Mouse (Mus musculus): ENCODE data around the gene Ccdc57. TPM values are rescaled to one million over a fixed set of nuclear protein-coding genes. Genes with fewer than 3 reads are reported as not detected.
"Not testable (repeated sequence)": the region's sequence is repeated elsewhere in the genome, so short reads cannot be mapped to it uniquely, and the experiment has no call there.

The Ccdc57 gene
- total RNA-seq, 2 experiments from 2014 or later: 6.2 TPM

- DNase-seq (ENCODE audit: low spot score in 2 of 2): no peak
Observed at GRCm38 (mm10) chr11:120903159-120903850, 29.4 kb downstream of the Ccdc57 start.

GRCm38 (mm10) chr11:120902487-120903142 lies 30.1 kb downstream of the Ccdc57 start:
- no peak for DNase-seq (ENCODE audit: low spot score in 2 of 2)

GRCm38 (mm10) chr11:120901729-120902486 lies 30.8 kb downstream of the Ccdc57 start:
- no peak for DNase-seq (ENCODE audit: low spot score in 2 of 2)

GRCm38 (mm10) chr11:120900276-120901244 lies 32.1 kb downstream of the Ccdc57 start:
- no peak for DNase-seq (ENCODE audit: low spot score in 2 of 2)

- no peak for DNase-seq (ENCODE audit: low spot score in 2 of 2)
Observed at GRCm38 (mm10) chr11:120898114-120898548, 34.5 kb downstream of the Ccdc57 start.

GRCm38 (mm10) chr11:120895441-120895840 lies 37.2 kb downstream of the Ccdc57 start:
- DNase-seq (ENCODE audit: low spot score in 2 of 2): no peak

GRCm38 (mm10) chr11:120894397-120894796 lies 38.3 kb downstream of the Ccdc57 start:
- DNase-seq (ENCODE audit: low spot score in 2 of 2): no peak

- no peak for DNase-seq (ENCODE audit: low spot score in 2 of 2)
Observed at GRCm38 (mm10) chr11:120889216-120889615, 43.5 kb downstream of the Ccdc57 start.

GRCm38 (mm10) chr11:120888718-120889117 lies 44.0 kb downstream of the Ccdc57 start:
- DNase-seq (ENCODE audit: low spot score in 2 of 2): no peak

GRCm38 (mm10) chr11:120887502-120887901 lies 45.2 kb downstream of the Ccdc57 start:
- no peak for DNase-seq (ENCODE audit: low spot score in 2 of 2)

- DNase-seq (ENCODE audit: low spot score in 2 of 2): no peak
Observed at GRCm38 (mm10) chr11:120886462-120886861, 46.2 kb downstream of the Ccdc57 start.

- no peak for DNase-seq (ENCODE audit: low spot score in 2 of 2)
Observed at GRCm38 (mm10) chr11:120883601-120884000, 49.1 kb downstream of the Ccdc57 start.

- no peak for DNase-seq (ENCODE audit: low spot score in 2 of 2)
Observed at GRCm38 (mm10) chr11:120882931-120883330, 49.7 kb downstream of the Ccdc57 start.

- DNase-seq (ENCODE audit: low spot score in 2 of 2): peak in 1 of 2 experiments; percentile 44
Observed at GRCm38 (mm10) chr11:120873206-120873605, 59.5 kb downstream of the Ccdc57 start.

GRCm38 (mm10) chr11:120871521-120871920 lies 61.2 kb downstream of the Ccdc57 start:
- DNase-seq (ENCODE audit: low spot score in 2 of 2): no peak

GRCm38 (mm10) chr11:120865816-120866215 lies 66.9 kb downstream of the Ccdc57 start:
- DNase-seq (ENCODE audit: low spot score in 2 of 2): no peak

GRCm38 (mm10) chr11:120862819-120863218 lies 69.9 kb downstream of the Ccdc57 start:
- DNase-seq (ENCODE audit: low spot score in 2 of 2): no peak

GRCm38 (mm10) chr11:120855938-120856337 lies 76.7 kb downstream of the Ccdc57 start:
- DNase-seq (ENCODE audit: low spot score in 2 of 2): not testable (repeated sequence)

- no peak for DNase-seq (ENCODE audit: low spot score in 2 of 2)
Observed at GRCm38 (mm10) chr11:120853788-120854187, 78.9 kb downstream of the Ccdc57 start.

GRCm38 (mm10) chr11:120853158-120853557 lies 79.5 kb downstream of the Ccdc57 start:
- no peak for DNase-seq (ENCODE audit: low spot score in 2 of 2)

Data from gastrocnemius, postnatal 4 days (tissue).